Mouse (Mus musculus) midbrain, embryonic 12.5 days (tissue): Measurements from ENCODE around the gene Plek2. TPM values are rescaled to one million over a fixed set of nuclear protein-coding genes. Genes with fewer than 3 reads are reported as not detected.

Experiments
- ATAC-seq: fragments of 200-750 bp; cut with Nextera tagmentation; 2 replicates; pipeline ENCODE4 v1.8.0; 2017; ENCODE audit warnings: low read depth, moderate TSS enrichment, moderate library complexity; ENCODE audit not compliant: low FRiP score
- H3K27ac ChIP-seq: fragments of 300-500 bp; sonication (generic); replicated peaks from 2 replicates; pipeline ENCODE4 v1.5.1; 2016; ENCODE audit warnings: mild to moderate bottlenecking
- H3K27me3 ChIP-seq: fragments of 300-500 bp; sonication (generic); 2 replicates; pipeline ENCODE4 v1.6.1; 2016; ENCODE audit warnings: mild to moderate bottlenecking
- H3K36me3 ChIP-seq: fragments of 300-500 bp; sonication (generic); 2 replicates; pipeline ENCODE4 v1.6.1; 2016
- H3K4me1 ChIP-seq: fragments of 300-500 bp; sonication (generic); 2 replicates; pipeline ENCODE4 v1.6.1; 2016
- H3K4me2 ChIP-seq: fragments of 300-500 bp; sonication (generic); replicated peaks from 2 replicates; pipeline ENCODE4 v1.6.1; 2016; ENCODE audit warnings: mild to moderate bottlenecking, moderate library complexity
- H3K4me3 ChIP-seq: fragments of 300-500 bp; sonication (generic); 2 replicates; pipeline ENCODE4 v1.5.1; 2016; ENCODE audit warnings: mild to moderate bottlenecking
- H3K9ac ChIP-seq: fragments of 300-500 bp; sonication (generic); replicated peaks from 2 replicates; pipeline ENCODE4 v1.6.1; 2016; ENCODE audit warnings: mild to moderate bottlenecking, moderate library complexity
- H3K9me3 ChIP-seq: fragments of 300-500 bp; sonication (generic); 2 replicates; pipeline ENCODE4 v1.6.1; 2016; ENCODE audit warnings: mild to moderate bottlenecking
- WGBS: fragments of 180-500 bp; shearing (Covaris S2); methylation state at CpG from one replicate; pipeline ENCODE4 v1.1.7; 2016; 5-methylcytosine and 5-hydroxymethylcytosine counted together
- polyA plus RNA-seq: library from polyadenylated mRNA; unstranded; fragments of >200 nt; fragmentation: Nextera tagmentation; extraction: Ambion mirVana; gene quantifications from 2 replicates; pipeline ENCODE4 v1.2.1, GENCODE M21; 2016

The Plek2 gene
- polyA plus RNA-seq, 1 experiment from 2014 or later, result 2.3 TPM

- H3K4me3 ChIP-seq, result no peak overlapping the region
- ATAC-seq, result no peak
- peaks cover 21% of the 10 kb centered on the region for H3K4me1 ChIP-seq
- no peak overlapping the region for H3K27ac ChIP-seq
- H3K36me3 ChIP-seq, result no peaks in the 10 kb centered on the region
- WGBS, result 78% methylated on average over 6 of the region's 6 CpGs
- H3K9ac ChIP-seq, result no peak overlapping the region
- no peaks in the 10 kb centered on the region for H3K9me3 ChIP-seq
- H3K4me2 ChIP-seq, result no peak overlapping the region
- H3K27me3 ChIP-seq, result peaks cover 80% of the 10 kb centered on the region
Measured at GRCm38 (mm10) chr12:78908081-78908605, 1.4 kb upstream of the Plek2 start.

GRCm38 (mm10) chr12:78904499-78904898 lies 2.3 kb downstream of the Plek2 start:
- Histone ChIP-seq H3K27me3 (peaks cover 46% of the 10 kb centered on the region), H3K9ac (no peak overlapping the region), H3K4me3 (no peak overlapping the region), H3K27ac (no peak overlapping the region), H3K36me3 (no peaks in the 10 kb centered on the region), H3K4me2 (no peak overlapping the region), H3K4me1 (peaks cover 7% of the 10 kb centered on the region; the same call in 1 of the 2 replicates), H3K9me3 (no peaks in the 10 kb centered on the region)
- no peak for ATAC-seq
- 86% methylated on average over 6 of the region's 7 CpGs for WGBS

GRCm38 (mm10) chr12:78903313-78903712 lies 3.5 kb downstream of the Plek2 start:
- no peak overlapping the region for H3K4me3 ChIP-seq
- H3K27ac ChIP-seq, result no peak overlapping the region
- H3K9me3 ChIP-seq, result no peaks in the 10 kb centered on the region
- H3K27me3 ChIP-seq, result peaks cover 35% of the 10 kb centered on the region
- no peak overlapping the region for H3K9ac ChIP-seq
- WGBS, result 86% methylated on average over 4 of the region's 4 CpGs
- no peak for ATAC-seq
- H3K4me1 ChIP-seq, result peaks cover 7% of the 10 kb centered on the region; the same call in 1 of the 2 replicates
- no peak overlapping the region for H3K4me2 ChIP-seq
- H3K36me3 ChIP-seq, result no peaks in the 10 kb centered on the region

- Histone ChIP-seq H3K9ac (no peak overlapping the region), H3K4me1 (peaks cover 2% of the 10 kb centered on the region; the same call in 1 of the 2 replicates), H3K27me3 (peaks cover 18% of the 10 kb centered on the region), H3K4me3 (no peak overlapping the region), H3K36me3 (no peaks in the 10 kb centered on the region), H3K9me3 (no peaks in the 10 kb centered on the region), H3K4me2 (no peak overlapping the region), H3K27ac (no peak overlapping the region)
- 90% methylated on average over 5 of the region's 5 CpGs for WGBS
- no peak for ATAC-seq
Measured at GRCm38 (mm10) chr12:78901467-78901866, 5.3 kb downstream of the Plek2 start.

GRCm38 (mm10) chr12:78897861-78898260 lies 8.9 kb downstream of the Plek2 start:
- ATAC-seq, result no peak
- no peak overlapping the region for H3K9ac ChIP-seq
- H3K27ac ChIP-seq, result no peak overlapping the region
- H3K36me3 ChIP-seq, result no peaks in the 10 kb centered on the region
- H3K4me1 ChIP-seq, result no peaks in the 10 kb centered on the region
- no peak overlapping the region for H3K4me2 ChIP-seq
- H3K27me3 ChIP-seq, result no peaks in the 10 kb centered on the region
- WGBS, result 97% methylated on average over 1 of the region's 1 CpGs
- no peak overlapping the region for H3K4me3 ChIP-seq
- no peaks in the 10 kb centered on the region for H3K9me3 ChIP-seq

- no peak for ATAC-seq
- peaks cover 15% of the 10 kb centered on the region for H3K36me3 ChIP-seq
- H3K27ac ChIP-seq, result no peak overlapping the region
- WGBS, result 94% methylated on average over 2 of the region's 2 CpGs
- no peak overlapping the region for H3K4me2 ChIP-seq
- no peaks in the 10 kb centered on the region for H3K27me3 ChIP-seq
- no peaks in the 10 kb centered on the region for H3K4me1 ChIP-seq
- no peak overlapping the region for H3K9ac ChIP-seq
- no peak overlapping the region for H3K4me3 ChIP-seq
- H3K9me3 ChIP-seq, result 0 out of 2 replicates have a peak, but pooled peaks cover 2% of the 10 kb centered on the region
Measured at GRCm38 (mm10) chr12:78891149-78891548, 15.6 kb downstream of the Plek2 start.

- no peak overlapping the region for H3K4me2 ChIP-seq
- no peak for ATAC-seq
- H3K9me3 ChIP-seq, result 0 out of 2 replicates have a peak, but pooled peaks cover 2% of the 10 kb centered on the region
- 72% methylated on average over 1 of the region's 1 CpGs for WGBS
- H3K4me1 ChIP-seq, result no peaks in the 10 kb centered on the region
- peaks cover 25% of the 10 kb centered on the region for H3K36me3 ChIP-seq
- no peak overlapping the region for H3K4me3 ChIP-seq
- H3K27me3 ChIP-seq, result no peaks in the 10 kb centered on the region
- no peak overlapping the region for H3K9ac ChIP-seq
- no peak overlapping the region for H3K27ac ChIP-seq
Measured at GRCm38 (mm10) chr12:78890062-78890461, 16.7 kb downstream of the Plek2 start.

- H3K4me3 ChIP-seq, result no peak overlapping the region
- no peak overlapping the region for H3K9ac ChIP-seq
- 96% methylated on average over 3 of the region's 3 CpGs for WGBS
- H3K27me3 ChIP-seq, result no peaks in the 10 kb centered on the region
- no peaks in the 10 kb centered on the region for H3K9me3 ChIP-seq
- peaks cover 57% of the 10 kb centered on the region for H3K36me3 ChIP-seq
- no peaks in the 10 kb centered on the region for H3K4me1 ChIP-seq
- H3K4me2 ChIP-seq, result no peak overlapping the region
- no peak for ATAC-seq
- H3K27ac ChIP-seq, result no peak overlapping the region
Measured at GRCm38 (mm10) chr12:78874581-78874980, 32.2 kb downstream of the Plek2 start.

GRCm38 (mm10) chr12:78868115-78868514 lies 38.6 kb downstream of the Plek2 start:
- ATAC-seq, result no peak
- peaks cover 41% of the 10 kb centered on the region for H3K36me3 ChIP-seq
- no peak overlapping the region for H3K27ac ChIP-seq
- H3K9me3 ChIP-seq, result no peaks in the 10 kb centered on the region
- H3K4me1 ChIP-seq, result peaks cover 4% of the 10 kb centered on the region
- no peak overlapping the region for H3K4me2 ChIP-seq
- 97% methylated on average over 1 of the region's 1 CpGs for WGBS
- no peak overlapping the region for H3K4me3 ChIP-seq
- H3K27me3 ChIP-seq, result no peaks in the 10 kb centered on the region
- no peak overlapping the region for H3K9ac ChIP-seq

GRCm38 (mm10) chr12:78865434-78865833 lies 41.3 kb downstream of the Plek2 start:
- peaks cover 30% of the 10 kb centered on the region for H3K36me3 ChIP-seq
- 93% methylated on average over 1 of the region's 1 CpGs for WGBS
- no peak for ATAC-seq

GRCm38 (mm10) chr12:78862254-78862730 lies 44.5 kb downstream of the Plek2 start:
- H3K27me3 ChIP-seq, result no peaks in the 10 kb centered on the region
- ATAC-seq, result no peak

More at GRCm38 (mm10) chr12:78865434-78865833, 41.3 kb downstream of the Plek2 start:
- H3K4me1 ChIP-seq, result peaks cover 15% of the 10 kb centered on the region
- H3K9me3 ChIP-seq, result no peaks in the 10 kb centered on the region
- no peak overlapping the region for H3K4me3 ChIP-seq
- no peak overlapping the region for H3K9ac ChIP-seq
- H3K27me3 ChIP-seq, result no peaks in the 10 kb centered on the region
- no peak overlapping the region for H3K27ac ChIP-seq
- no peak overlapping the region for H3K4me2 ChIP-seq

GRCm38 (mm10) chr12:78861496-78862253 lies 45.1 kb downstream of the Plek2 start, which contains the start of the genes Atp6v1d and Eif2s1:
Gene Atp6v1d, minus strand, starts transcription at chr12:78861638.
Gene Eif2s1, plus strand, starts transcription at chr12:78861819.
- Histone ChIP-seq H3K27ac (peak within 1 kb of the TSS; percentile 87), H3K4me3 (peak within 1 kb of the TSS; percentile 86), H3K27me3 (no peaks in the 10 kb centered on the region), H3K9ac (peak within 1 kb of the TSS; percentile 87), H3K4me2 (peak within 1 kb of the TSS; percentile 80), H3K36me3 (0 out of 2 replicates have a peak, but pooled peaks cover 4% of the 10 kb centered on the region), H3K4me1 (peaks cover 23% of the 10 kb centered on the region), H3K9me3 (no peaks in the 10 kb centered on the region)
- peak; percentile 100 for ATAC-seq
- WGBS, result under 1% methylated on average over 55 of the region's 55 CpGs

More at GRCm38 (mm10) chr12:78862254-78862730, 44.5 kb downstream of the Plek2 start:
- no peaks in the 10 kb centered on the region for H3K9me3 ChIP-seq
- H3K4me2 ChIP-seq, result peak overlapping the region; percentile 64
- peak overlapping the region; percentile 87 for H3K9ac ChIP-seq
- under 1% methylated on average over 16 of the region's 22 CpGs for WGBS
- H3K36me3 ChIP-seq, result peaks cover 8% of the 10 kb centered on the region
- H3K4me1 ChIP-seq, result peaks cover 23% of the 10 kb centered on the region
- peak overlapping the region; percentile 86 for H3K4me3 ChIP-seq
- H3K27ac ChIP-seq, result peak overlapping the region; percentile 87
